1 mouse cellular context compared by ENCODE assay signal in the genomic region with DNA sequence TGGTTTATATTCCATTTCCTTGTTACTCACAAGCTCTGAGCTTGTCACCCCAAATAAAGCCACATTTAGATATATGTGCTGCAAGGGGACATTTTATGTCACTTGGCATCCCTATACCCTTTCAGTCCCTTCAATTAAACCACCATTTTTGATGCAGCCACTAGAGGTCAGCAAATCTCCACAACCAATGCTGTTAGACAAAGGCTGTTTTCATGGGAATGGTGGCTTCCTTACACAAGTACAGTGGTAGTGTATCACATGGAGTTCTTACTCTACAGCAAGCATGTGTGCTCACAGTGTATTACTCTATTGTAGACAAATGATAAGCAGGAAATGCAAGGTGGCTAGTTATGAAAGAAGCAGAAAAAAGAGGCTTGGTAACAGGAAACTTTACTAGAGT.
TF ChIP-seq lines count a peak whose summit lies in the region.

No protein-coding gene starts in this region.

TF ChIP-seq in CH12.LX, 34 proteins besides CTCF, POLR2A, EP300 and RAD21 (continued from another document):
- TF ChIP-seq MAZ (IDR thresholded peaks at IDR 0.05; ENCODE audit: low read depth, low read length) (no peak), ELF1 (IDR thresholded peaks at IDR 0.05; ENCODE audit: low read depth, low read length) (peak; percentile 14; the same call in 1 of the 2 replicates), RCOR1 (conservative IDR thresholded peaks at IDR 0.05; ENCODE audit: low read depth, low read length) (no peak), E2F4 (IDR thresholded peaks at IDR 0.05; ENCODE audit: insufficient replicate concordance, low read depth, low read length) (no peak), SMC3 (IDR thresholded peaks at IDR 0.05; ENCODE audit: low read depth, low read length) (peak; percentile 95), ZKSCAN1 (IDR thresholded peaks at IDR 0.05; ENCODE audit: borderline replicate concordance, low read depth, low read length) (no peak), HCFC1 (IDR thresholded peaks at IDR 0.05; ENCODE audit: low read depth, low read length) (no peak), ZMIZ1 (IDR thresholded peaks at IDR 0.05; ENCODE audit: low read depth, low read length) (no peak), TBP (conservative IDR thresholded peaks at IDR 0.05; ENCODE audit: low read depth, low read length) (no peak), TCF12 (IDR thresholded peaks at IDR 0.05; ENCODE audit: low read depth, low read length) (no peak), CHD1 (IDR thresholded peaks at IDR 0.05; ENCODE audit: low read depth, low read length) (no peak), IRF4 (IDR thresholded peaks at IDR 0.05; ENCODE audit: low read depth, low read length) (no peak; the same call in 1 of the 2 replicates)
TF ChIP-seq in CH12.LX: peak in this region for 8.
